Comparison of ENCODE assay signal across 17 mouse cellular contexts in genomic region chr5:140812699-140813098, GRCm38 (mm10). TPM values are rescaled to one million over a fixed set of nuclear protein-coding genes. Genes with fewer than 3 reads are reported as not detected.
A peak's percentile ranks its signal among the peaks of the same experiment; 100 is the strongest.
DNase-seq lines count a peak whose midpoint lies in the region; ATAC-seq lines count a peak whose summit lies in the region.
"Had no signal": no experiment of that assay in that cellular context is flagged by ENCODE, and none has a peak within 500 bp of the region (broad histone marks: within the 10 kb centered on the region; RNA-seq: fewer than 3 reads in every experiment).

No protein-coding gene starts in this region.

- H3K27me3 ChIP-seq in forebrain, embryonic 10.5 days (ENCODE audit: poor library complexity, severe bottlenecking): no peaks in the 10 kb centered on the region
- no peaks in the 10 kb centered on the region for H3K27me3 ChIP-seq in forebrain, embryonic 14.5 days (replicated peaks; ENCODE audit: control insufficient read depth, insufficient read depth, low read length)
- no peaks in the 10 kb centered on the region for H3K27me3 ChIP-seq in limb, embryonic 12.5 days
- no peaks in the 10 kb centered on the region for H3K27me3 ChIP-seq in limb, embryonic 10.5 days (ENCODE audit: low read depth, poor library complexity, severe bottlenecking)
- H3K27me3 ChIP-seq: embryonic facial prominence, embryonic 12.5 days; liver, embryonic 13.5 days; midbrain, embryonic 13.5 days had no signal

- no peak for DNase-seq in forebrain, embryonic 10.5 days (ENCODE audit: extremely low spot score, low spot score)
- no peak for DNase-seq in forebrain, embryonic 14.5 days (ENCODE audit: low spot score)
- DNase-seq in limb, embryonic 10.5 days (ENCODE audit: low spot score): no peak
- DNase-seq in kidney, adult 18-20 months: peak; percentile 71
- peak; percentile 82 for DNase-seq in kidney, postnatal 14 days
- no peak for DNase-seq in cerebellum, postnatal 36 days
- DNase-seq in right cerebral cortex, postnatal 36 days (ENCODE audit: low spot score in 2 of 2): no peak
- DNase-seq: adrenal gland, postnatal 36 days; cerebellum, postnatal 10 days; liver, embryonic 13.5 days; lung, postnatal 36 days; thymus, postnatal 25 days had no signal

- H3K4me2 ChIP-seq in forebrain, embryonic 14.5 days (ENCODE audit: low read length): no peak overlapping the region
- no peak overlapping the region for H3K4me2 ChIP-seq in limb, embryonic 12.5 days
- H3K4me2 ChIP-seq: embryonic facial prominence, embryonic 12.5 days; liver, embryonic 13.5 days; midbrain, embryonic 13.5 days had no signal

- H3K4me3 ChIP-seq in forebrain, embryonic 10.5 days: no peak overlapping the region
- no peak overlapping the region for H3K4me3 ChIP-seq in forebrain, embryonic 14.5 days (ENCODE audit: low read depth, low read length)
- H3K4me3 ChIP-seq in limb, embryonic 12.5 days (replicated peaks): no peak overlapping the region
- H3K4me3 ChIP-seq in limb, embryonic 10.5 days: no peak overlapping the region
- H3K4me3 ChIP-seq: embryonic facial prominence, embryonic 12.5 days; liver, embryonic 13.5 days; midbrain, embryonic 13.5 days; myocyte had no signal

- WGBS in forebrain, embryonic 10.5 days: 68% methylated on average over 4 of the region's 4 CpGs
- WGBS in forebrain, embryonic 14.5 days: 41% methylated on average over 4 of the region's 4 CpGs
- 59% methylated on average over 4 of the region's 4 CpGs for WGBS in limb, embryonic 12.5 days
- 73% methylated on average over 4 of the region's 4 CpGs for WGBS in limb, embryonic 10.5 days

- peak overlapping the region; percentile 36; the same call in 1 of the 2 replicates for H3K27ac ChIP-seq in forebrain, embryonic 10.5 days
- H3K27ac ChIP-seq in forebrain, embryonic 14.5 days (ENCODE audit: low read depth, low read length): no peak overlapping the region
- 0 out of 2 replicates have a peak overlapping the region, but pooled peaks have one; percentile 1 for H3K27ac ChIP-seq in limb, embryonic 12.5 days
- H3K27ac ChIP-seq in limb, embryonic 10.5 days: no peak overlapping the region; the same call in 1 of the 2 replicates
- H3K27ac ChIP-seq: embryonic facial prominence, embryonic 12.5 days; liver, embryonic 13.5 days had no signal

- H3K4me1 ChIP-seq in forebrain, embryonic 10.5 days: peaks cover 61% of the 10 kb centered on the region
- peaks cover 35% of the 10 kb centered on the region for H3K4me1 ChIP-seq in forebrain, embryonic 14.5 days (ENCODE audit: control insufficient read depth, insufficient read depth, low read length)
- peaks cover 42% of the 10 kb centered on the region for H3K4me1 ChIP-seq in limb, embryonic 12.5 days (replicated peaks)
- H3K4me1 ChIP-seq in limb, embryonic 10.5 days: peaks cover 45% of the 10 kb centered on the region

- ATAC-seq in forebrain, embryonic 14.5 days: no peak
- no peak for ATAC-seq in limb, embryonic 12.5 days (ENCODE audit: insufficient number of reproducible peaks, insufficient read depth, low FRiP score, low TSS enrichment, low read depth)
- ATAC-seq: activated CD4-positive, CD25-positive, alpha-beta regulatory T cell, adult 4 months; midbrain, embryonic 13.5 days had no signal

- no peak overlapping the region for H3K9ac ChIP-seq in forebrain, embryonic 14.5 days (ENCODE audit: low read length)
- H3K9ac ChIP-seq in limb, embryonic 12.5 days (replicated peaks): no peak overlapping the region
- H3K9ac ChIP-seq: embryonic facial prominence, embryonic 12.5 days; liver, embryonic 13.5 days; midbrain, embryonic 13.5 days had no signal

- no peaks in the 10 kb centered on the region for H3K9me3 ChIP-seq in forebrain, embryonic 10.5 days
- no peaks in the 10 kb centered on the region for H3K9me3 ChIP-seq in forebrain, embryonic 14.5 days (replicated peaks; ENCODE audit: control insufficient read depth, low read length)
- no peaks in the 10 kb centered on the region for H3K9me3 ChIP-seq in limb, embryonic 12.5 days
- no peaks in the 10 kb centered on the region for H3K9me3 ChIP-seq in limb, embryonic 10.5 days (replicated peaks)
- H3K9me3 ChIP-seq: embryonic facial prominence, embryonic 12.5 days; liver, embryonic 13.5 days; midbrain, embryonic 13.5 days had no signal

- H3K36me3 ChIP-seq in forebrain, embryonic 10.5 days (replicated peaks): peaks cover 2% of the 10 kb centered on the region; the same call in 1 of the 2 replicates
- no peaks in the 10 kb centered on the region for H3K36me3 ChIP-seq in forebrain, embryonic 14.5 days (ENCODE audit: control insufficient read depth, insufficient read depth, low read length)
- H3K36me3 ChIP-seq in limb, embryonic 12.5 days: peaks cover 2% of the 10 kb centered on the region; the same call in 1 of the 2 replicates
- peaks cover 4% of the 10 kb centered on the region; the same call in 1 of the 2 replicates for H3K36me3 ChIP-seq in limb, embryonic 10.5 days
- H3K36me3 ChIP-seq: liver, embryonic 13.5 days; midbrain, embryonic 13.5 days had no signal

RNA-seq across cellular contexts. Expression of gene Gna12, which starts 17.5 kb away (rescaled TPM):
- polyA plus RNA-seq in forebrain, embryonic 10.5 days (2016; fragmentation: Nextera tagmentation; extraction: Ambion mirVana): 6.1 and 7.6 TPM in 2 replicates
- polyA plus RNA-seq in forebrain, embryonic 14.5 days (2014; fragmentation: Nextera tagmentation; extraction: Ambion mirVana): 17.4 and 19.9 TPM in 2 replicates
- polyA plus RNA-seq in limb, embryonic 12.5 days (2016; fragmentation: Nextera tagmentation; extraction: Ambion mirVana): 18.5 and 49.7 TPM in 2 replicates
- 13.4 and 18.8 TPM in 2 replicates for polyA plus RNA-seq in limb, embryonic 10.5 days (2016; fragmentation: Nextera tagmentation; extraction: Ambion mirVana)

Comparison
In these comparisons a context has a peak if more than half of its experiments do, and no peak if none do; other contexts are left out.
1. H3K27ac ChIP-seq: peak in forebrain, embryonic 10.5 days (single experiment) and limb, embryonic 12.5 days (single experiment); none in forebrain, embryonic 14.5 days (single experiment) and limb, embryonic 10.5 days (single experiment).
2. DNase-seq: peak in kidney, adult 18-20 months (single experiment) and kidney, postnatal 14 days (single experiment); none in forebrain, embryonic 10.5 days (single experiment), forebrain, embryonic 14.5 days (single experiment), limb, embryonic 10.5 days (single experiment), cerebellum, postnatal 36 days (0 of 2) and right cerebral cortex, postnatal 36 days (0 of 2).